Mouse (Mus musculus) embryonic facial prominence, embryonic 11.5 days (tissue): ENCODE results near the gene H2-DMa. TPM values are rescaled to one million over a fixed set of nuclear protein-coding genes. Genes with fewer than 3 reads are reported as not detected.

Source experiments
- ATAC-seq: fragments of 200-750 bp; cut with Nextera tagmentation; replicated peaks from 2 replicates; pipeline ENCODE4 v1.8.0; 2017; ENCODE audit warnings: low read depth; ENCODE audit not compliant: insufficient number of reproducible peaks, low FRiP score, low TSS enrichment
- DNase-seq: peaks from one replicate; pipeline ENCODE4 v3.0.0-alpha.2; 2015; ENCODE audit warnings: low spot score
- H3K27ac ChIP-seq: fragments of 300-500 bp; sonication (generic); replicated peaks from 2 replicates; pipeline ENCODE4 v1.5.1; 2014; ENCODE audit warnings: mild to moderate bottlenecking, low read depth, low read length, control low read depth
- H3K27me3 ChIP-seq: fragments of 300-500 bp; sonication (generic); 2 replicates; pipeline ENCODE4 v1.6.1; 2014; ENCODE audit warnings: mild to moderate bottlenecking, low read length, moderate library complexity, mixed read lengths; ENCODE audit not compliant: control insufficient read depth, insufficient read depth
- H3K36me3 ChIP-seq: fragments of 300-500 bp; sonication (generic); replicated peaks from 2 replicates; pipeline ENCODE4 v1.6.1; 2014; ENCODE audit warnings: low read depth, mild to moderate bottlenecking, low read length, moderate library complexity, mixed read lengths; ENCODE audit not compliant: control insufficient read depth, insufficient read depth
- H3K4me1 ChIP-seq: fragments of 300-500 bp; sonication (generic); 2 replicates; pipeline ENCODE4 v1.6.1; 2014; ENCODE audit warnings: low read length, mixed read lengths; ENCODE audit not compliant: control insufficient read depth, insufficient read depth
- H3K4me2 ChIP-seq: fragments of 300-500 bp; sonication (generic); 2 replicates; pipeline ENCODE4 v1.6.1; 2014; ENCODE audit warnings: low read depth, mild to moderate bottlenecking, control low read depth, low read length, moderate library complexity
- H3K4me3 ChIP-seq: fragments of 300-500 bp; sonication (generic); 2 replicates; pipeline ENCODE4 v1.5.1; 2014; ENCODE audit warnings: low read depth, low read length, control low read depth
- H3K9ac ChIP-seq: fragments of 300-500 bp; sonication (generic); replicated peaks from 2 replicates; pipeline ENCODE4 v1.6.1; 2014; ENCODE audit warnings: mild to moderate bottlenecking, control low read depth, low read length
- H3K9me3 ChIP-seq: fragments of 300-500 bp; sonication (generic); replicated peaks from 2 replicates; pipeline ENCODE4 v1.6.1; 2016; ENCODE audit warnings: mild to moderate bottlenecking, low read length, inconsistent platforms, mixed read lengths; ENCODE audit not compliant: control insufficient read depth
- WGBS: fragments of 180-500 bp; shearing (Covaris S2); extraction: QIAGEN DNeasy Blood & Tissue Kit; methylation state at CpG from one replicate; pipeline ENCODE4 v1.1.7; 2014; 5-methylcytosine and 5-hydroxymethylcytosine counted together
- polyA plus RNA-seq: library from polyadenylated mRNA; unstranded; fragments of >200 nt; fragmentation: Nextera tagmentation; extraction: Ambion mirVana; gene quantifications from 2 replicates; pipeline ENCODE4 v1.2.1, GENCODE M21; 2014

H2-DMa gene
- polyA plus RNA-seq, 1 experiment from 2014 or later, result 9.7 TPM

- H3K27me3 ChIP-seq, result no peaks in the 10 kb centered on the region
- no peak overlapping the region for H3K9ac ChIP-seq
- H3K4me2 ChIP-seq, result no peak overlapping the region
- H3K27ac ChIP-seq, result no peak overlapping the region
- no peaks in the 10 kb centered on the region for H3K4me1 ChIP-seq
- DNase-seq, result no peak
- no peak for ATAC-seq
- WGBS, result 42% methylated on average over 1 of the region's 1 CpGs
- H3K4me3 ChIP-seq, result no peak overlapping the region
- H3K9me3 ChIP-seq, result no peaks in the 10 kb centered on the region
- no peaks in the 10 kb centered on the region for H3K36me3 ChIP-seq
These were observed 54.7 kb downstream of the H2-DMa start for GRCm38 (mm10) chr17:34174075-34174474.

- no peak overlapping the region for H3K4me2 ChIP-seq
- peak; percentile 21 for DNase-seq
- H3K9ac ChIP-seq, result no peak overlapping the region
- H3K4me3 ChIP-seq, result no peak overlapping the region
- ATAC-seq, result no peak
- no peaks in the 10 kb centered on the region for H3K36me3 ChIP-seq
- H3K27me3 ChIP-seq, result no peaks in the 10 kb centered on the region
- no peak overlapping the region for H3K27ac ChIP-seq
- 64% methylated on average over 4 of the region's 4 CpGs for WGBS
- no peaks in the 10 kb centered on the region for H3K4me1 ChIP-seq
- no peaks in the 10 kb centered on the region for H3K9me3 ChIP-seq
These were observed 57.8 kb downstream of the H2-DMa start for GRCm38 (mm10) chr17:34177179-34177578.

GRCm38 (mm10) chr17:34179019-34179418, 59.7 kb downstream of the H2-DMa start:
- WGBS, result 68% methylated on average over 6 of the region's 6 CpGs
- ATAC-seq, result no peak
- no peaks in the 10 kb centered on the region for H3K4me1 ChIP-seq
- no peaks in the 10 kb centered on the region for H3K9me3 ChIP-seq
- H3K27me3 ChIP-seq, result no peaks in the 10 kb centered on the region
- H3K9ac ChIP-seq, result no peak overlapping the region
- H3K4me3 ChIP-seq, result no peak overlapping the region
- H3K4me2 ChIP-seq, result no peak overlapping the region
- no peak overlapping the region for H3K27ac ChIP-seq
- DNase-seq, result no peak
- H3K36me3 ChIP-seq, result no peaks in the 10 kb centered on the region

GRCm38 (mm10) chr17:34179913-34180859, 60.8 kb downstream of the H2-DMa start:
- Histone ChIP-seq H3K36me3 (no peaks in the 10 kb centered on the region), H3K27ac (no peak overlapping the region), H3K9ac (no peak overlapping the region), H3K27me3 (0 out of 2 replicates have a peak, but pooled peaks cover 2% of the 10 kb centered on the region), H3K4me2 (no peak overlapping the region), H3K9me3 (no peaks in the 10 kb centered on the region), H3K4me3 (no peak overlapping the region), H3K4me1 (no peaks in the 10 kb centered on the region)
- 74% methylated on average over 13 of the region's 13 CpGs for WGBS
- DNase-seq (no peak), ATAC-seq (no peak)

GRCm38 (mm10) chr17:34183564-34184219, 64.4 kb downstream of the H2-DMa start:
- no peak overlapping the region for H3K4me2 ChIP-seq
- no peak overlapping the region for H3K9ac ChIP-seq
- peaks cover 18% of the 10 kb centered on the region for H3K27me3 ChIP-seq
- no peaks in the 10 kb centered on the region for H3K36me3 ChIP-seq
- DNase-seq, result no peak
- H3K27ac ChIP-seq, result no peak overlapping the region
- peaks cover 5% of the 10 kb centered on the region; the same call in 1 of the 2 replicates for H3K4me1 ChIP-seq
- no peak for ATAC-seq
- WGBS, result 80% methylated on average over 15 of the region's 15 CpGs
- no peaks in the 10 kb centered on the region for H3K9me3 ChIP-seq
- no peak overlapping the region for H3K4me3 ChIP-seq

GRCm38 (mm10) chr17:34185526-34185925, 66.2 kb downstream of the H2-DMa start:
- Histone ChIP-seq H3K4me3 (no peak overlapping the region), H3K9me3 (no peaks in the 10 kb centered on the region), H3K9ac (no peak overlapping the region), H3K4me2 (no peak overlapping the region), H3K36me3 (no peaks in the 10 kb centered on the region), H3K27me3 (peaks cover 20% of the 10 kb centered on the region), H3K27ac (no peak overlapping the region), H3K4me1 (peaks cover 5% of the 10 kb centered on the region; the same call in 1 of the 2 replicates)
- DNase-seq (no peak), ATAC-seq (no peak)
- WGBS, result 86% methylated on average over 9 of the region's 9 CpGs

- Histone ChIP-seq H3K4me2 (peak overlapping the region; percentile 83), H3K27ac (no peak overlapping the region), H3K27me3 (peaks cover 23% of the 10 kb centered on the region), H3K9me3 (no peaks in the 10 kb centered on the region), H3K4me3 (peak overlapping the region; percentile 42), H3K4me1 (peaks cover 5% of the 10 kb centered on the region; the same call in 1 of the 2 replicates), H3K36me3 (no peaks in the 10 kb centered on the region), H3K9ac (0 out of 2 replicates have a peak overlapping the region, but pooled peaks have one; percentile 19)
- WGBS, result 4% methylated on average over 14 of the region's 14 CpGs
- DNase-seq, result no peak
- ATAC-seq, result peak; percentile 5; the same call in 1 of the 2 replicates
These were observed 67.5 kb downstream of the H2-DMa start for GRCm38 (mm10) chr17:34186885-34187260.
